8 mouse cellular contexts compared by ENCODE assay signal in the genomic region with DNA sequence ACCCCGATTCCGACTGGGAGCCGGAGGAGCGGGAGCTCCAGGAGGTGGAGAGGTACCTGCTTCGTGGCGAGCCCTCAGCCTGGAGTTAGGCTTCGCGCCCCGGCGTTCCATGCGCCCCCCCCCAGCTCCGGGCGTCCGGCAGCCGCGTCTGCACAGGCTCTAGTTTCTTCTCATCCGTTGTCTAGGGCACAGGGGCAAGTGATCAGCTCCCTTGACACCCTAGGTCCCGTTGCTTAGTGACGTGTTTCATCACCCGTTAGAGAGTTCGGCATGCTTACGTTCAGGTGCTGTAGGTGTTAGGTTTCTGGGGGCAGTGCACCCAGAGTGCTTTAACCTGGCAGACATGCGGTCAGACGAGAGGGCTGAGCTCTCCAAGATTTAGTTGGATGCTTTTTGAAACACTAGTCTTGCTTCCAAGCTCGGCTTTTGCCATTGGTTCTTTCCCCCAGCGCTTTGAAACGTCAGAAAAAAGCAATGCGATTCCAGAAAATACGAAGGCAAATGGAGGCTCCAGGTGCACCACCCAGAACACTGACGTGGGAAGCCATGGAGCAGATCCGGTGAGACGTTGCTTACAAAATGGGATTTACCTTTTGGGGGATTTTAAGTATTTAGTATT. TPM values are rescaled to one million over a fixed set of nuclear protein-coding genes. Genes with fewer than 3 reads are reported as not detected.
A peak's percentile ranks its signal among the peaks of the same experiment; 100 is the strongest.
DNase-seq lines count a peak whose midpoint lies in the region; ATAC-seq and TF ChIP-seq lines count a peak whose summit lies in the region.

No protein-coding gene starts in this region.

- H3ac ChIP-seq in C2C12 (ENCODE audit: control insufficient read depth, insufficient read length, low read depth), result peak overlapping the region; percentile 92

- H3K27ac ChIP-seq in heart, embryonic 11.5 days (ENCODE audit: low read depth, low read length), result peak overlapping the region; percentile 72
- H3K27ac ChIP-seq in hindbrain, postnatal 0 days, result peak overlapping the region; percentile 88

- peak overlapping the region; percentile 76 for H3K4me3 ChIP-seq in heart, embryonic 11.5 days (ENCODE audit: low read depth, low read length)
- peak overlapping the region; percentile 69 for H3K4me3 ChIP-seq in C2C12 (ENCODE audit: insufficient read depth, poor library complexity, severe bottlenecking)
- peak overlapping the region; percentile 68 for H3K4me3 ChIP-seq in hindbrain, postnatal 0 days (ENCODE audit: low read length)

- H3K4me1 ChIP-seq in heart, embryonic 11.5 days (ENCODE audit: control insufficient read depth, insufficient read depth, low read length), result peaks cover 10% of the 10 kb centered on the region; the same call in 1 of the 2 replicates
- peaks cover 10% of the 10 kb centered on the region for H3K4me1 ChIP-seq in hindbrain, postnatal 0 days (ENCODE audit: insufficient read depth, low read length)

- DNase-seq in heart, postnatal 25 days (ENCODE audit: low spot score), result no peak
- DNase-seq in embryo, embryonic 11 days, result peak; percentile 35
- peak; percentile 47 for DNase-seq in hindbrain, postnatal 0 days (ENCODE audit: low spot score)
- no peak for DNase-seq in gastrocnemius, postnatal 4 days (ENCODE audit: low spot score in 2 of 2)
- DNase-seq in spleen, postnatal 14 days (ENCODE audit: low spot score in 2 of 2), result no peak

- intact Hi-C loops in heart, postnatal 25 days (cut with DNase I), result no loop called here

- H3K36me3 ChIP-seq in heart, embryonic 11.5 days (ENCODE audit: control insufficient read depth, insufficient read depth, low read length), result peaks cover 9% of the 10 kb centered on the region
- peaks cover 22% of the 10 kb centered on the region for H3K36me3 ChIP-seq in C2C12 (ENCODE audit: control insufficient read depth, insufficient read depth)
- H3K36me3 ChIP-seq in hindbrain, postnatal 0 days (ENCODE audit: insufficient read depth, low read length), result peaks cover 21% of the 10 kb centered on the region

- H3K79me2 ChIP-seq in C2C12 (ENCODE audit: control insufficient read depth, insufficient read depth), result peaks cover 34% of the 10 kb centered on the region

- ATAC-seq in heart, embryonic 11.5 days (replicated peaks; ENCODE audit: insufficient number of reproducible peaks, low FRiP score, low TSS enrichment), result peak; percentile 54; the same call in 1 of the 2 replicates
- ATAC-seq in hindbrain, postnatal 0 days, result peak; percentile 72
- peak; percentile 53 for ATAC-seq in megakaryocyte-erythroid progenitor cell, adult 5-6 weeks (replicated peaks; ENCODE audit: low FRiP score, low TSS enrichment, poor library complexity, severe bottlenecking)

- H3K27me3 ChIP-seq in heart, embryonic 11.5 days (ENCODE audit: control insufficient read depth, insufficient read depth, low read length), result peaks cover 11% of the 10 kb centered on the region
- no peaks in the 10 kb centered on the region for H3K27me3 ChIP-seq in C2C12 (ENCODE audit: control insufficient read depth, insufficient read depth, insufficient read length)
- peaks cover 21% of the 10 kb centered on the region for H3K27me3 ChIP-seq in hindbrain, postnatal 0 days (ENCODE audit: insufficient read depth, low read length)

- no peaks in the 10 kb centered on the region for H3K9me3 ChIP-seq in heart, embryonic 11.5 days (replicated peaks; ENCODE audit: control insufficient read depth, low read length)
- H3K9me3 ChIP-seq in hindbrain, postnatal 0 days (ENCODE audit: low read length), result no peaks in the 10 kb centered on the region

- H3K4me2 ChIP-seq in heart, embryonic 11.5 days, result peak overlapping the region; percentile 88
- peak overlapping the region; percentile 92 for H3K4me2 ChIP-seq in hindbrain, postnatal 0 days (ENCODE audit: low read depth, low read length)

- TF ChIP-seq CTCF in C2C12 (IDR thresholded peaks at IDR 0.05; ENCODE audit: control insufficient read depth, insufficient read depth, insufficient read length), result no peak
- TF ChIP-seq CTCF in hindbrain, postnatal 0 days (IDR thresholded peaks at IDR 0.05; ENCODE audit: low read depth), result no peak

- peaks cover 16% of the 10 kb centered on the region for H3K79me3 ChIP-seq in C2C12 (ENCODE audit: low read depth)

- peak overlapping the region; percentile 81 for H3K9ac ChIP-seq in heart, embryonic 11.5 days (ENCODE audit: low read depth, low read length)
- H3K9ac ChIP-seq in hindbrain, postnatal 0 days (replicated peaks; ENCODE audit: low read length), result peak overlapping the region; percentile 73

- WGBS in heart, embryonic 11.5 days (ENCODE audit: insufficient replicate concordance), result under 1% methylated on average over 32 of the region's 32 CpGs
- WGBS in hindbrain, postnatal 0 days, result 2% methylated on average over 29 of the region's 32 CpGs

TF ChIP-seq in C2C12, 6 proteins besides CTCF, POLR2A, EP300 and RAD21:
- no peak for TF ChIP-seq USF1 (IDR thresholded peaks at IDR 0.05; ENCODE audit: low read depth)
- no peak for TF ChIP-seq CEBPB (IDR thresholded peaks at IDR 0.05; ENCODE audit: low read depth)
- no peak for TF ChIP-seq FOSL1 (IDR thresholded peaks at IDR 0.05; ENCODE audit: insufficient read depth, low read length, poor library complexity, severe bottlenecking)
TF ChIP-seq in C2C12: peak in this region for 0.

RNA-seq across cellular contexts. Expression of a gene that starts 0.5 kb away (rescaled TPM):
- 41.4 and 41.8 TPM in 2 replicates for polyA plus RNA-seq in heart, embryonic 11.5 days (2014; fragmentation: Nextera tagmentation; extraction: Ambion mirVana)
- 10 to 100 TPM; 25.1 to 27.1 TPM for total RNA-seq in heart, postnatal 25 days (2021)
- 31.1 TPM for polyA plus RNA-seq in C2C12 (2012; fragmentation: generic; extraction: Trizol)
- total RNA-seq in hindbrain, postnatal 0 days (2014; rRNA removed), result 47.6 and 48.6 TPM in 2 replicates
- 69.8 and 71.9 TPM in 2 replicates for polyA plus RNA-seq in hindbrain, postnatal 0 days (2015; fragmentation: Nextera tagmentation; extraction: Ambion mirVana)
- total RNA-seq in megakaryocyte-erythroid progenitor cell, adult 5-6 weeks (2014; fragmentation: Nextera tagmentation), result 24.4 and 37.7 TPM in 2 replicates
- total RNA-seq in megakaryocyte-erythroid progenitor cell, adult 5-6 weeks (2017), result 18.8 and 25.7 TPM in 2 replicates
- total RNA-seq in gastrocnemius, postnatal 4 days (2021), result 10 to 100 TPM; 24.4 to 24.6 TPM

RNA-seq across cellular contexts. Expression of a gene that starts 8.0 kb away (rescaled TPM):
- 12.3 and 13.4 TPM in 2 replicates for polyA plus RNA-seq in heart, embryonic 11.5 days (2014; fragmentation: Nextera tagmentation; extraction: Ambion mirVana)
- 1 to 10 TPM; 5.8 to 6.1 TPM for total RNA-seq in heart, postnatal 25 days (2021)
- 6.6 TPM for polyA plus RNA-seq in C2C12 (2012; fragmentation: generic; extraction: Trizol)
- 23.8 and 24.3 TPM in 2 replicates for total RNA-seq in hindbrain, postnatal 0 days (2014; rRNA removed)
- 11.6 and 15.4 TPM in 2 replicates for polyA plus RNA-seq in hindbrain, postnatal 0 days (2015; fragmentation: Nextera tagmentation; extraction: Ambion mirVana)
- 33.6 and 37.9 TPM in 2 replicates for total RNA-seq in megakaryocyte-erythroid progenitor cell, adult 5-6 weeks (2014; fragmentation: Nextera tagmentation)
- 43.4 and 54.7 TPM in 2 replicates for total RNA-seq in megakaryocyte-erythroid progenitor cell, adult 5-6 weeks (2017)
- 1 to 10 TPM; 7.9 to 8.1 TPM for total RNA-seq in gastrocnemius, postnatal 4 days (2021)

RNA-seq across cellular contexts. Expression of a gene that starts 15.3 kb away (rescaled TPM):
- polyA plus RNA-seq in heart, embryonic 11.5 days (2014; fragmentation: Nextera tagmentation; extraction: Ambion mirVana), result 0.31 and 0.51 TPM in 2 replicates
- total RNA-seq in heart, postnatal 25 days (2021), result under 1 TPM; 0.28 to 0.52 TPM
- not detected for polyA plus RNA-seq in C2C12 (2012; fragmentation: generic; extraction: Trizol)
- 0.61 and 0.73 TPM in 2 replicates for total RNA-seq in hindbrain, postnatal 0 days (2014; rRNA removed)
- polyA plus RNA-seq in hindbrain, postnatal 0 days (2015; fragmentation: Nextera tagmentation; extraction: Ambion mirVana), result 1.8 and 2.7 TPM in 2 replicates
- not detected in 2 replicates for total RNA-seq in megakaryocyte-erythroid progenitor cell, adult 5-6 weeks (2014; fragmentation: Nextera tagmentation)
- total RNA-seq in megakaryocyte-erythroid progenitor cell, adult 5-6 weeks (2017), result 0.11 and 1.9 TPM in 2 replicates
- total RNA-seq in gastrocnemius, postnatal 4 days (2021), result under 1 TPM; 0.36 to 0.61 TPM

RNA-seq across cellular contexts. Expression of a gene that starts 28.8 kb away (rescaled TPM):
- 4.6 and 5.5 TPM in 2 replicates for polyA plus RNA-seq in heart, embryonic 11.5 days (2014; fragmentation: Nextera tagmentation; extraction: Ambion mirVana)
- 1 to 10 TPM; 1.4 to 1.8 TPM for total RNA-seq in heart, postnatal 25 days (2021)
- polyA plus RNA-seq in C2C12 (2012; fragmentation: generic; extraction: Trizol), result 1.2 TPM
- 5.5 and 6.8 TPM in 2 replicates for total RNA-seq in hindbrain, postnatal 0 days (2014; rRNA removed)
- 2.3 and 2.8 TPM in 2 replicates for polyA plus RNA-seq in hindbrain, postnatal 0 days (2015; fragmentation: Nextera tagmentation; extraction: Ambion mirVana)
- total RNA-seq in megakaryocyte-erythroid progenitor cell, adult 5-6 weeks (2014; fragmentation: Nextera tagmentation), result 8.2 and 9.7 TPM in 2 replicates
- 2.7 and 4.7 TPM in 2 replicates for total RNA-seq in megakaryocyte-erythroid progenitor cell, adult 5-6 weeks (2017)
- total RNA-seq in gastrocnemius, postnatal 4 days (2021), result 1 to 10 TPM; 1.7 to 1.9 TPM

RNA-seq across cellular contexts. Expression of a gene that starts 28.9 kb away (rescaled TPM):
- 53.8 and 57.4 TPM in 2 replicates for polyA plus RNA-seq in heart, embryonic 11.5 days (2014; fragmentation: Nextera tagmentation; extraction: Ambion mirVana)
- total RNA-seq in heart, postnatal 25 days (2021), result 10 to 100 TPM; 14.1 to 18.0 TPM
- polyA plus RNA-seq in C2C12 (2012; fragmentation: generic; extraction: Trizol), result 131 TPM
- 33.5 and 34.1 TPM in 2 replicates for total RNA-seq in hindbrain, postnatal 0 days (2014; rRNA removed)
- 49.9 and 55.6 TPM in 2 replicates for polyA plus RNA-seq in hindbrain, postnatal 0 days (2015; fragmentation: Nextera tagmentation; extraction: Ambion mirVana)
- 65.7 and 67.1 TPM in 2 replicates for total RNA-seq in megakaryocyte-erythroid progenitor cell, adult 5-6 weeks (2014; fragmentation: Nextera tagmentation)
- total RNA-seq in megakaryocyte-erythroid progenitor cell, adult 5-6 weeks (2017), result 28.8 and 42.4 TPM in 2 replicates
- total RNA-seq in gastrocnemius, postnatal 4 days (2021), result 10 to 100 TPM; 21.1 to 21.2 TPM

Comparison
In these comparisons a context has a peak if more than half of its experiments do, and no peak if none do; other contexts are left out.
1. DNase-seq: peak in embryo, embryonic 11 days (single experiment) and hindbrain, postnatal 0 days (single experiment); none in heart, postnatal 25 days (single experiment), gastrocnemius, postnatal 4 days (0 of 2) and spleen, postnatal 14 days (0 of 2).
2. Peak in every context shown above with its lines, with median percentiles within 50 percentile points of each other: ATAC-seq and H3K4me3 ChIP-seq.